Mouse (Mus musculus): ENCODE results near the gene Cfdp1.
A peak's percentile ranks its signal among the peaks of the same experiment; 100 is the strongest.

The Cfdp1 gene

GRCm38 (mm10) chr8:111853861-111854501 is at the start of gene Cfdp1:
TSS of gene Cfdp1 (minus strand) at chr8:111854291.
- DNase-seq: peak; percentile 95

- no peak for DNase-seq
Observed at GRCm38 (mm10) chr8:111902080-111902479, 48.0 kb upstream of the Cfdp1 start.

DNA sequence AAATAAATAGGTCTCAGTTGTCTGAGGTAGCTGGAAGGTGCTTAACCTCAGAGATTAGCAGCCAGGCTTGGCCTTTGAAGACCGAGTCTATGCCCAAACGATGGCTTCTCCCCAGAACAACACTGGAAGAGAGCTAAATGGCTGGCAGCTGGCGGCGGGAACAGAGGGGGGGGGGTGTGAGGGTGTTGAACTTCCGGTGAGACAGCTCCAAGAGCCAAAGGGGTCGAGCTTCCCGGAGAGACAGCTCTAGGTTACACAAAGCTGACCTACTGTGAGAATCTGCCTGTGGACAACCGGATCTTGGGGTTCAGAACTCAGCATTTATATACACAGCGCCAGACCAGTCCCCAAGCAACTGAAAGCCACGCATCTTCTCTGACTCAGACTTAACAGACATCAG is 44.5 kb upstream of the Cfdp1 start:
- no peak for DNase-seq

DNA sequence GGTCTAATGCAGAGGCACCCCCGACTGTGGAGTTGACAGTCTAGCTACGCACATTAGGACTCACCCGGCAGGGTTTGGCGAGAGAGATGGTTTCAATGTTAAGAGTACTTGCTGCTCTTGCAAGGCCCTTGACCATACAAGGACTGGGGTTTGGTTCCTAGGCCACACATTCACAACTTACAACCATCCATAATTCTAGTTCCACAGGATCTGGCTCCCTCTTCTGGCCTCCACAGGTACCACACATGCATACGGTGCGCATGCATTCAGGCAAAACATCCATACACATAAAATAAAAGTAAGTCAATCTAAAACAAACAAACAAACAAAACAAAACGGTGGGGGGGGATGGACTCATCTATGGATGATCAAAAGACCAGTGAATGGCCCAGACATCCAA is 40.9 kb upstream of the Cfdp1 start:
- no peak for DNase-seq

DNA sequence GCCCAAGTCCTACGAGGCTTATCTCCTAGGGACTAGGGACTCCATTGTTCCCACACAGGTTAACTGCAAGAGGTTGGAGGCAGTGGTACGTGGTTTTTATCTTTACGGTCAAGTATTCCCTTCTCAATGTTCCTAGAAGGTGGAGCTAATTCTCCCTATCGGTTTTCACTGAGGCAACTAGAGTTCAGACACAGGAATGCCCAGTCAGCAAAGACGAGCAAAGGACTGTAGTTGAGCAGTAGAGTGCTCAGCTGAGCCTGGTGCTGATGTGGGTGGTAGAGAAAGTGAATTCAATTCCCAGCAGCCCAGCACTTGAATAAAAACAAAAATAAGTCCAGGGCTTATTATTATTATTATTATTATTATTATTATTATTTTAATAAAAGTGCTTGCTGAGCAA is 38.5 kb upstream of the Cfdp1 start:
- no peak for DNase-seq

DNA sequence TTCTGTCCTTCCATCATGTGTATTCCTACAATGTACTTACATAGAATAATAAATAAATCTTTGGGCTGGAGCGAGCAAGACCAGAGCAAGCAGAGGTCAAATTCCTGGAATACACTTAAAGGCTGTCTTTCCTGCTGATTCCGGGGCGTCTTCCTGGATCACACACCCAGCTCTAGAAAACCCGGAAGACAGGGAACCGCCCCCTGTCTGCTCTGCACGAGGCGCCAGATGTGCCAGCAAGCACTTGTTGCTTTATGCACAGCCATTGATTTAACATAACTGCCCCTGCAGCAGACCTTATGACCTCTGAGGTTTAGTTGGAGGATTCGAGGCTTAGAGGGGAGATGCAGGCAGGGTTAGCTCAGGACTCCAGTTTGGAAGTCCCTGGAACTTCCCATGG is 37.9 kb upstream of the Cfdp1 start:
- DNase-seq: no peak

GRCm38 (mm10) chr8:111890911-111891303 is 36.8 kb upstream of the Cfdp1 start:
- DNase-seq: no peak

DNA sequence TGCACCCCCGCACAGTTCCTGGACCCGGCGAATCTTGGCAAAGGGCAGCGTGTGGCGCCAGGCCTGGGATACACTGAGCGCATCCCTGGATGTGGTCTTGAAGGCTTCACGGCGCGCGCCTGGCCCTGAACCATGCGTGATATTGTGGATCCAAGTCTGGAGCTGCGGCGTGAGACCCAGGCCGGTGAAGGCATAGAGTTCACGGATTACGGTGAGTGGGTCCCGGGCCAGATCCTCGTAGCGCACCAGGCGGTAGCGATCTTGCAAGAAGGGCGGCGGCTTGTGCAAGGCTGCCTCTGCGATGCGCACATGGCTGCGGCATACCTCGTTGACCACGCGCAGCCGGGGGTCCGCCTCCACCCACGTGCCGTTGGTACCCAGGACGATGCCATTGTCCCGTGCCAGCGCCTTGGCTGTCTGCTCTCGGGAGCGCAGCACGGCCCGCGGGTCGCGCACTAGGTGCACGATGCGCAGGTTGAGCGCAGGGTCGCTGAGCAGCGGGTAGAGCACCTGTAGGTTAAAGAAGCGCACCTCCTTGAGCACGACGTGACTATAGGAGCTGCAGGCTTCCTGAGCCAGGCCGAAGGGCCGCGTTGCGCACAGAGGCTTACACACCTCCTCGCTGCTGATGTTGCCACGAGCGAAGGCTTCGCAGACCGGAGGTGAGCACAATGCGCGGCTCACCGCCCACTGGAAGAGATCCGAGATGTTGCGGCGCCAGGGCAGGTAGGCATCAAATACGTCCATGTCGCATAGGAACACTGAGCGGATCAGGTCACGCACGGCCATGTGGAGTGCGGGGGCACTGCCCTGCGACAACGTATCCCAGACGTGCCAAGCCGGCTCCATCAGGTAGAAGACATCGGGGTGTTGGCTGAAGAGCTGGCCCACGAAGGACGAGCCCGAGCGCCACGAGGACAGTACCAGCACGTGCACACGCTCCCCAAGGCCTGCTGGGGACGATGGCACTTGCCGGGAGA is 36.1 kb upstream of the Cfdp1 start:
- DNase-seq: peak; percentile 65

- DNase-seq: no peak
Observed at GRCm38 (mm10) chr8:111888091-111888650, 34.1 kb upstream of the Cfdp1 start.

GRCm38 (mm10) chr8:111887479-111887878 is 33.4 kb upstream of the Cfdp1 start:
- no peak for DNase-seq

GRCm38 (mm10) chr8:111883615-111884014 is 29.5 kb upstream of the Cfdp1 start:
- DNase-seq: no peak

DNA sequence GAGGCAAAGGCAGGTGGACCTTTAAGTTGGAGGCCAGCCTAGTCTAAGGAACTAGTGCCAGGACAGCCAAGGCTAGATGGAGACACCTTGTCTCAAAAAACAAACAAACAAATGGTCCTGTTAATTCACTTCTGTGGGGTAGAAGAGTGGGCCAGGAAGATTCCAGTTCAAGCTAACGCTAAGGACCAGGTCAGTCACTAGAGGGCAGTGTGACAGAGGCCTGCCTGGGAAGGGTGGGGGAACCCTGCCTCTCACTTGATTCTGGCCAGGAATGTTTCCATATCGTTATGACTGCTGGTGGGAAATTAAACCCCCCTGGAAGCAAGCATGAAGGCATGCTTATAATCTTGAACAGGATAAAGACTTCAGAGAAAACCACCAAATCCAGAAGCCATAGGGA is 27.5 kb upstream of the Cfdp1 start:
- peak; percentile 40 for DNase-seq

DNA sequence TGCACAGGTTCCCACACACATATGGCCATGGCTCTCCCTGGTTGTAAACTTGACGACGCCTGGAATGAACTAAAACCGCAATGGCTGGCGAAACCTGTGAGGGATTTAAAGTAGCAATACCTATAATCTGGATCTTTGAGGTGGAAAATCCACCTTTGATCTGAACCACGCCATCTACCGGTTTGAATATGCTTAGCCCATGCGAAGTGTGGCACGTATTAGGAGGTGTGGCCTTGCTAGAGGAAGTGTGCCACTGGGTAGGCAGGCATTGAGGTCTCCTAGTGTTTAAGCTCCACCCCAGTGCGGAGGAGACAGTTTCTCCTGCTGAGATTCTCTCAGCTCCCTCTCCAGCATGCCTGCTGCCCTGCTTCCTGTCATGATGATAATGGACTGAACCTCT is 23.6 kb upstream of the Cfdp1 start:
- peak; percentile 44 for DNase-seq

DNA sequence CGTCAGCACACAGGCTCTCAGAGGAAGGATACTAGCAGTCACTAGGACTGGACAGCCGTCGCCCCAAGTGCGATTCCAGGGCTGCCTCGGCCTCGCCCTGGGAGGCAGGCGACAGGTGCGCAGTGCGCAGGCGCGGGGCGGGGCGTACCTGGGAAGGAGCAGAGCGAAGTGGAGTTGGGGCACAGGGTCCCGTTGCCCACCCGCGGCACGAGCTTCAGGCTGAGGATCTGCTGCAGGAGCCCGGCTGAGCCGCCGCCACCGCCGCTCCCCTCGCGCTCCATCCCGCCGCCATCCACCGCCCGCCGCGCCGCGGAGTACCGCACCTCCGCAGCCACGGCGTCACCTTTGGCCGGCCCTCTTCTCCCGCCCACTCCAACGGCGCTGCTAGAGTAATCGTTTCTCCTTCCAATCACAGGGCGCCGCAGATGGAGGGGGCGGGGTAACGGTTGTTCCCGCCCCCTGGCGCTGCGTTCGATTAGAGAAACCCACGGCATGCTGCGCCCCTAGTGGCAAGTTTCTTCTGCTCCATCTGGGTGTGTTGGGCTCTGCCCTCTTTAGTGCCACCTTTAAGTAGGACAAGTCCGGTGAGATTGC is 22.4 kb upstream of the Cfdp1 start, which contains the start of gene Tmem170:
Tmem170 (minus strand) TSS at position 396 of the 594 bp plus-strand sequence.
- peak; percentile 99 for DNase-seq

DNA sequence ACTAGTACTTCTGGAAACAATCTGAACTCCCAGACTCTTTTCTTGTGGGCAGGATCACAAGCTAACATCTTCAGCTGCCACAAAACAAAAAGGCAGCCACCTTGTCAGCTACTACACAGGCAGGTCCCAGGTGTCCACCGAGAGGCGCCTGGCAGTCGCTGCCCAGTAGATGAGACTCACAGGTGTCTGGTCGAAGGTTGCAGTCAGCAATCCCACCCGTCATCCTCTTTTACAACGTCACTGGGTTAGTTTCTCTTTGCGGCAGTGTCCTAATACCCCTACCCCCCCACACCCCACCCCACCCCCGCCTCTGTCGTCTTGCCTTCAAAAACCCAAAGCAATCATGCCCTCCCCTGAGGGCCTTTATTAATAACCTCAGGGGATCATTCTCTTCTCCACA is 21.7 kb upstream of the Cfdp1 start:
- peak; percentile 59 for DNase-seq

GRCm38 (mm10) chr8:111871278-111871677 is 17.2 kb upstream of the Cfdp1 start:
- DNase-seq: no peak

- no peak for DNase-seq
Observed at GRCm38 (mm10) chr8:111870379-111870778, 16.3 kb upstream of the Cfdp1 start.

GRCm38 (mm10) chr8:111868664-111869063 is 14.6 kb upstream of the Cfdp1 start:
- DNase-seq: no peak

DNA sequence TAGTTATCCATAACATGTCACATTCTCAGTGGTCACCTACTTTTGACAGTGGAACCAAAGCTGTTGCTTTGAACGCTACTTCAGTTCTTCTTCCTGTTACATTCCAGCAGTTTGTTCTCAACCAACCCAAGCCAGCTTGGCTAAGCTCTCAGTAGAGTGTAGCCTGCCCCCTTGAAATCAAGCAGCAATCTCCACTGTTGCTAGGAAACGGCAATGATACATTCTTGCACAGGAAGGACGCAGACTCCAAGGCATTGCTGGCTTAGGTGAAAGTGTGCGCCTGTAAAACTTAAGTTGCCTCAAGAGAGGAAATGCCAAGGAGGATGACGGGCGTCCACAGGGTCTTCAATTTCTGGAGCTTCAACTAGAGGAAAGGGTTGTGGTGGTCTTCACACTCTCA is 11.8 kb upstream of the Cfdp1 start:
- no peak for DNase-seq

GRCm38 (mm10) chr8:111865130-111865852 is 11.2 kb upstream of the Cfdp1 start:
- no peak for DNase-seq

DNA sequence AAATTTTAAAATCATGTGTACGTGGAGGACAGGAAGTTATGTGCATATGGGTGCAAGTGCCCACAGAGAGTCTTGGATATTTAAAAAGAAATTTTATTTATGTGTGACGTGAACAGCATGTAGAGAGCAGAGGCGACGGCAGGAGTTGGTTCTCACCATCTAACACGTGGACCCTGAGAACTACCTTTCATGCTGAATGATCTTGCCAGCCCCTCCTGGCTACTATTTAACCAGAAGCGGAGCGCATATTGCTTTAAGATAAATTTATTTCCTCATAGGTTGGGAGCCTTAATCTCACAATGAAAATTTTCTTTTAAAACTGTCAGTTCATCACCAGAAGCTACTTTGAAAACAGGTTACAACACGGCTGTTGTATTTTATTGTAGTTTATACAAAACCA is 10.6 kb upstream of the Cfdp1 start:
- DNase-seq: no peak

DNA sequence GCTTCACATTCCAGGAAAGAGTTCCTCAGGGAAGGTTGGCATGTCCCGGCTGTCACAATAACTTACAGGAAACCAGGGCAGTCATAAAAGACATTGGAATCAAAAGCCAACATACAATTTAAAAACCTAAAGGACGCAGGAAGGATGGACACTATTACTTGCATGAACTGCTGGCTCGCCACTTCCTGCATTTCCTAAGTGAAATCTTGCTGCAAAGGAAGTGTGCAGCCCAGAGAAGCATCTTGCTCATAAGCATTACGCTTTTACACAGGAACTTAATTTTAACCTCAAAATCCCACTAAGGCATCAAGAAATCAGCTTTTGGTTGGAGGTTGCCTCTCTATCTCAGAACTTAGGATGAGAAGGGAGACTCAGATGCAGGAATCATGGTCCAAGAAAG is 9.2 kb upstream of the Cfdp1 start:
- DNase-seq: no peak

- peak; percentile 20 for DNase-seq
Observed at GRCm38 (mm10) chr8:111855977-111856376, 1.9 kb upstream of the Cfdp1 start.

All from cerebellum, adult 11-12 months (tissue).